10 mouse cellular contexts compared by ENCODE assay signal in the genomic region with DNA sequence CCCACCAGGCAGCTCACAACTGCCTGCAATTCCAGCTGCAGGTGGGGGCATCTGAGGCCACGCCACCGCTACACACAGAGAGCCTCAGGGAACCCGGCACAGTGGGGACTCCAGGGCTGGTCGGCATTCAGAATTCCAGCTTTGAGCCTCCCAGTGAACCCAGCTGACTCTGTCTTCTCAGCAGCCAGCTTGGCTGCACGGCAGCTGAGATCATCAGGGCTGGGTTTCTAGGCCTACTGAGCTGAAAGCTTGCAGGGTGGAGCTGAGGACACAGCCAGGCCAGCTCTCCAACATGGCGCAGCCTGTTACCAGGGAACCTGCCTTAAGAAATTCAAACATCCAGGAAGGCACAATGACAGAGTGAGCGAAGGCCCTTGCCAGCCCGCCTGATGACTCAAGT.
DNase-seq lines count a peak whose midpoint lies in the region; ATAC-seq and TF ChIP-seq lines count a peak whose summit lies in the region.
"Had no signal": no experiment of that assay in that cellular context is flagged by ENCODE, and none has a peak within 500 bp of the region (broad histone marks: within the 10 kb centered on the region; RNA-seq: fewer than 3 reads in every experiment).

No protein-coding gene starts in this region.

- peak; percentile 50 for DNase-seq in cerebellum, adult 9-11 months
- DNase-seq in cerebellum, adult 11-12 months: no peak
- DNase-seq in gastrocnemius, postnatal 10 days: peak; percentile 57
- DNase-seq in layer of hippocampus, adult 2 months (ENCODE audit: low spot score in 2 of 2): peak; percentile 31 to 35
- no peak for DNase-seq in cerebellum, adult 8-10 months

- no peak overlapping the region for H3K9ac ChIP-seq in intestine, embryonic 15.5 days
- H3K9ac ChIP-seq: forebrain, embryonic 15.5 days; limb, embryonic 12.5 days had no signal

- no peaks in the 10 kb centered on the region for H3K9me3 ChIP-seq in E14TG2a.4 (ENCODE audit: low read length)
- no peaks in the 10 kb centered on the region for H3K9me3 ChIP-seq in intestine, embryonic 15.5 days
- H3K9me3 ChIP-seq: forebrain, embryonic 15.5 days had no signal

- ATAC-seq in intestine, embryonic 15.5 days: no peak
- no peak for ATAC-seq in erythroblast, adult 5-6 weeks (replicated peaks; ENCODE audit: low FRiP score, poor library complexity, severe bottlenecking)
- ATAC-seq: forebrain, embryonic 15.5 days had no signal

- H3K4me1 ChIP-seq in E14TG2a.4 (replicated peaks; ENCODE audit: low read depth, low read length): peaks cover 92% of the 10 kb centered on the region
- peaks cover 7% of the 10 kb centered on the region for H3K4me1 ChIP-seq in intestine, embryonic 15.5 days (replicated peaks)
- H3K4me1 ChIP-seq: forebrain, embryonic 15.5 days had no signal

- H3K4me2 ChIP-seq in intestine, embryonic 15.5 days (replicated peaks): no peak overlapping the region
- H3K4me2 ChIP-seq: forebrain, embryonic 15.5 days; limb, embryonic 12.5 days had no signal

- no peaks in the 10 kb centered on the region for H3K27me3 ChIP-seq in E14TG2a.4 (ENCODE audit: insufficient read depth, low read length)
- no peaks in the 10 kb centered on the region for H3K27me3 ChIP-seq in intestine, embryonic 15.5 days (replicated peaks)
- H3K27me3 ChIP-seq: forebrain, embryonic 15.5 days; limb, embryonic 12.5 days had no signal

- WGBS in intestine, embryonic 15.5 days: 74% methylated on average over 8 of the region's 8 CpGs

- peaks cover 63% of the 10 kb centered on the region for H3K36me3 ChIP-seq in E14TG2a.4 (ENCODE audit: insufficient read depth, low read length)
- H3K36me3 ChIP-seq in intestine, embryonic 15.5 days: peaks cover 11% of the 10 kb centered on the region; the same call in 1 of the 2 replicates

- H3K27ac ChIP-seq in layer of hippocampus, adult 2 months: peak overlapping the region; percentile 39; the same call in 1 of the 2 replicates
- H3K27ac ChIP-seq in intestine, embryonic 15.5 days: no peak overlapping the region
- H3K27ac ChIP-seq: forebrain, embryonic 15.5 days; limb, embryonic 12.5 days had no signal

- peak overlapping the region; percentile 41 for H3K4me3 ChIP-seq in E14TG2a.4 (replicated peaks; ENCODE audit: low read length)
- no peak overlapping the region for H3K4me3 ChIP-seq in layer of hippocampus, adult 2 months
- no peak overlapping the region for H3K4me3 ChIP-seq in intestine, embryonic 15.5 days (replicated peaks)
- H3K4me3 ChIP-seq: forebrain, embryonic 15.5 days; limb, embryonic 12.5 days had no signal

- TF ChIP-seq CTCF in E14TG2a.4 (conservative IDR thresholded peaks at IDR 0.05; ENCODE audit: low read length): no peak
- TF ChIP-seq CTCF in layer of hippocampus, adult 2 months (conservative IDR thresholded peaks at IDR 0.05): no peak

Comparison
In these comparisons a context has a peak if more than half of its experiments do, and no peak if none do; other contexts are left out.
1. DNase-seq: peak in cerebellum, adult 9-11 months (single experiment), gastrocnemius, postnatal 10 days (single experiment) and layer of hippocampus, adult 2 months (2 of 2); none in cerebellum, adult 11-12 months (single experiment) and cerebellum, adult 8-10 months (single experiment).